Mouse (Mus musculus): Measurements from ENCODE around the gene Eif3l.

- TF ChIP-seq CTCF (IDR thresholded peaks at IDR 0.05; ENCODE audit: low read depth) (no peak), EP300 (optimal IDR thresholded peaks at IDR 0.05) (no peak)
These were observed 34.2 kb upstream of the Eif3l start for GRCm38 (mm10) chr15:79040501-79041416.

All from stomach, postnatal 0 days (tissue).